Mouse (Mus musculus) bone marrow macrophage, adult 2 months (primary cell): ENCODE measurements around the gene Nodal. TPM values are rescaled to one million over a fixed set of nuclear protein-coding genes. Genes with fewer than 3 reads are reported as not detected.

ENCODE experiments used
- H3K27ac ChIP-seq: 2 replicates; pipeline ENCODE4 v1.5.1; 2012; ENCODE audit warnings: low read depth, low read length; ENCODE audit not compliant: insufficient read depth
- H3K4me1 ChIP-seq: 2 replicates; pipeline ENCODE4 v1.6.1; 2012; ENCODE audit warnings: low read length; ENCODE audit not compliant: control insufficient read depth, insufficient read depth
- H3K4me3 ChIP-seq: 2 replicates; pipeline ENCODE4 v1.5.1; 2012; ENCODE audit warnings: mild to moderate bottlenecking, low read length, moderate library complexity; ENCODE audit not compliant: insufficient read depth
- CTCF ChIP-seq: IDR thresholded peaks from 2 replicates; pipeline ENCODE4 v1.5.1; 2012; ENCODE audit warnings: low read depth, mild to moderate bottlenecking, low read length, moderate library complexity
- POLR2A ChIP-seq: IDR thresholded peaks from 2 replicates; pipeline ENCODE4 v1.6.1; 2012; ENCODE audit warnings: mild to moderate bottlenecking, low read depth, low read length, borderline replicate concordance
- polyA plus RNA-seq: library from polyadenylated mRNA; stranded (reverse); fragments of >200 nt; gene quantifications from 2 replicates; pipeline ENCODE4 v1.2.4, GENCODE M21; 2012; ENCODE audit not compliant: missing spikeins, insufficient read depth, insufficient read length

The Nodal gene
- polyA plus RNA-seq, 1 experiment, result not detected

- Histone ChIP-seq H3K4me3 (no peak overlapping the region), H3K27ac (no peak overlapping the region), H3K4me1 (peaks cover 16% of the 10 kb centered on the region)
- TF ChIP-seq CTCF (no peak), POLR2A (no peak)
These were observed 8.5 kb downstream of the Nodal start for GRCm38 (mm10) chr10:61426251-61426757.

DNA sequence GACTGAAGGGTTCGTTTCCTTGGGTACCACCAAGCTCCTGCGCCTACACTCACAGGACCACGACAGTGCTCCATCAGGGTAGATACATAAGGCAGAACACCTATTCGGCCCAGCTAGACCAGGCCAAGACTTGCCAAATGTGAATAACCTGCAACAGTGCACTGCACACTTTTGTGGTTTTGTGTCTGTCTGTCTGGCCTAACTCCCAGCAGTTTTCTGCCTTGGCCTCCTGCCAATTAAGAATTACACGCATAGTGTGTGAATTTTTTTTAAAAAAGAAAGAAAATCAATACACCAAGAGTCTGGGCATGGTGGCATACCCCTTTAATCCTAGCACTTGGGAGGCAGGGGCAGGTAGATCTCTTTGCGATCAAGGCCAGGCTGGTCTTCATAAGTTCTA, 10.2 kb downstream of the Nodal start:
- peaks cover 13% of the 10 kb centered on the region for H3K4me1 ChIP-seq
- TF ChIP-seq CTCF, result no peak
- no peak for TF ChIP-seq POLR2A

GRCm38 (mm10) chr10:61428416-61428815, 10.6 kb downstream of the Nodal start:
- Histone ChIP-seq H3K4me1 (peaks cover 8% of the 10 kb centered on the region), H3K27ac (no peak overlapping the region), H3K4me3 (no peak overlapping the region)
- TF ChIP-seq POLR2A (no peak), CTCF (no peak)

More for the DNA sequence above, 10.2 kb downstream of the Nodal start:
- no peak overlapping the region for H3K27ac ChIP-seq
- no peak overlapping the region for H3K4me3 ChIP-seq

DNA sequence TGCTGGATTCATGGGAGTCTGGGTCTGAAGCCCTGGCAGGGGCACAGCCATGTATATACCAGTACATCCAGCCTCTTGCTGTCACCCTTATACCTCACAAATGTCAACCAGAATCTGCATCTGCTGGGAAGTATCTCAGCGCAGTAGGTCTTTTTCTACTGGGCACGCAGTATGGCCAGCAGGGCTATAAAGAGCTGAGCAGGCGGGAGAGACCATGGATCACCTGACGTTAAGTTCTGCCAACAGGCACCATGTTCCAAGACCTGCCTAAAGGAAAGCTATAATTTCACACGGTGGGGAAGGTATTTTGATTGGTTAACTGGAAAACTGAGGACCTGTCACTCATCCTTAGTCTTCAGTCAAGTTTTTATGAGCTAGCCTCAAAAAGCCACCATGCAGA, 11.3 kb downstream of the Nodal start:
- Histone ChIP-seq H3K27ac (no peak overlapping the region), H3K4me1 (peaks cover 6% of the 10 kb centered on the region), H3K4me3 (no peak overlapping the region)
- TF ChIP-seq POLR2A, result no peak
- TF ChIP-seq CTCF, result no peak

- no peak overlapping the region for H3K27ac ChIP-seq
- H3K4me3 ChIP-seq, result no peak overlapping the region
- no peaks in the 10 kb centered on the region for H3K4me1 ChIP-seq
- TF ChIP-seq POLR2A, result no peak
- TF ChIP-seq CTCF, result no peak
These were observed 13.6 kb downstream of the Nodal start for GRCm38 (mm10) chr10:61431375-61431774.

DNA sequence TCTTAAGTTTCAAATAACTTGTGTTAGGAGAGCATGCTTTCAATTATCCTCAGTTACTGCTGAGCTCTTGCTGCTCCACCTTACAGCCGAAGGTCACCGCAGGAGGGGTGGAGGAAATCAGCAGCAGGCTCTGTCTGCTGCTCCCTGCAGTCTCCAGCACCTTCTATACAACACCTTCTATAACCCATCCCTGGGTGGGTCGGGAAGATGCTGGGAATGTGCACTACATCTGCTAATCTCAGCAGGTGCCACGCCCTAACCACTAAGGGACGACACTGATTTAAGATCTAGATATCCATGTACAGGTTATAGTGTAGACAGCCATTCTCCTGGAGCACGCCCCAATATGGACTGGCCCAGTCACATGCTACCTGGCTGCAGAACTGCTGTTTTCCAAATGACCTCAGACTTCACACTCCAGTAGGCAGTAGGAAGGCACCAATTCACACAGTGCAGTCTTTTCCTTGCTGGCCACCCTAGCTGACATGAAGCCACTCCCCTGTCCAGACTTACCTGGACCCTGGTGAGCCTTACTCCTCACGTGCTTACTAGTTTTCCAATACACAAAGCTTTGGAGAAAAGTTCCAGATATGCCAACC, 22.5 kb downstream of the Nodal start:
- Histone ChIP-seq H3K4me3 (no peak overlapping the region), H3K4me1 (peaks cover 2% of the 10 kb centered on the region; the same call in 1 of the 2 replicates), H3K27ac (no peak overlapping the region)
- TF ChIP-seq CTCF (no peak), POLR2A (no peak)

DNA sequence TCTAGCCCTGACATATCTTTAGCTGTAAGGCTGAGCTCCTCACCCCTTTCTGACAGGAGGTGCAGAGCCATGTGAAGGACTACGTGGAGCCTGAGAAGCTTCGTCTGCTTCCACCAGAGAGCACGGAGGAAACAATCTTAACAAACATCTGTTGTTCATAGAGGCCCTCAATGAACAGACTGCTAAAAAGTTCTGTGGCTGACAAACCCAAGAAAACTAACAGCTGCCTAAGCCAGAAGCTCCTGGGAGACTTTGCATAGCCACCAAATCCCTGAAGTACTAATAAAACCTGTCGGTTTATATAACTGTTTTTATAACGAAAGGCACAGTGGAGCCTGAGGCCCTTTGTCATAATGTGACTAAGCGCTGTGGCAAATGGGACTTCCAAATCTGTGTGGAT, 25.7 kb downstream of the Nodal start:
- H3K4me3 ChIP-seq, result no peak overlapping the region
- no peak overlapping the region for H3K27ac ChIP-seq
- TF ChIP-seq CTCF, result no peak
- TF ChIP-seq POLR2A, result no peak
- peaks cover 13% of the 10 kb centered on the region for H3K4me1 ChIP-seq

DNA sequence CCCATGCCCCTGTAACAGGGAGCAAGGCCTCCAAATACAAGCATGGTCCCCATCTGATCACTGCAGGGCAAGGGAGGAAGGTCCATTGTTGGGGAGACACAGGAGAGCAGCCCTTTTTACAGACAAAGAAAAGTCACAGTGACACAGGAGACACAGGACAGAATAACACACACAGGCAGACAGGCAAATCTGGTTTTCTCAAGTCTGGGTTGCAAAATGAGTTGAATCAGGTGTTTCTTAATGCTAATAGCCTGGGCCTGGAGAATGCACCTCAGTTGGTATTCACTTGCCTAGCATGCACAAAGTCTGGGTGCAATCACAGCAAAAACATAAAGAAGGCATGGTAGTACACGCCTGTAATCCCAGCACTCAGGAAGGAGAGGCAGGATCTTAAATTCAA, 26.1 kb downstream of the Nodal start:
- Histone ChIP-seq H3K27ac (no peak overlapping the region), H3K4me1 (peaks cover 16% of the 10 kb centered on the region), H3K4me3 (no peak overlapping the region)
- TF ChIP-seq POLR2A, result no peak
- no peak for TF ChIP-seq CTCF

- Histone ChIP-seq H3K4me3 (no peak overlapping the region), H3K27ac (no peak overlapping the region), H3K4me1 (peaks cover 22% of the 10 kb centered on the region)
- TF ChIP-seq POLR2A (no peak), CTCF (no peak)
These were observed 27.2 kb downstream of the Nodal start for GRCm38 (mm10) chr10:61445016-61445415.

DNA sequence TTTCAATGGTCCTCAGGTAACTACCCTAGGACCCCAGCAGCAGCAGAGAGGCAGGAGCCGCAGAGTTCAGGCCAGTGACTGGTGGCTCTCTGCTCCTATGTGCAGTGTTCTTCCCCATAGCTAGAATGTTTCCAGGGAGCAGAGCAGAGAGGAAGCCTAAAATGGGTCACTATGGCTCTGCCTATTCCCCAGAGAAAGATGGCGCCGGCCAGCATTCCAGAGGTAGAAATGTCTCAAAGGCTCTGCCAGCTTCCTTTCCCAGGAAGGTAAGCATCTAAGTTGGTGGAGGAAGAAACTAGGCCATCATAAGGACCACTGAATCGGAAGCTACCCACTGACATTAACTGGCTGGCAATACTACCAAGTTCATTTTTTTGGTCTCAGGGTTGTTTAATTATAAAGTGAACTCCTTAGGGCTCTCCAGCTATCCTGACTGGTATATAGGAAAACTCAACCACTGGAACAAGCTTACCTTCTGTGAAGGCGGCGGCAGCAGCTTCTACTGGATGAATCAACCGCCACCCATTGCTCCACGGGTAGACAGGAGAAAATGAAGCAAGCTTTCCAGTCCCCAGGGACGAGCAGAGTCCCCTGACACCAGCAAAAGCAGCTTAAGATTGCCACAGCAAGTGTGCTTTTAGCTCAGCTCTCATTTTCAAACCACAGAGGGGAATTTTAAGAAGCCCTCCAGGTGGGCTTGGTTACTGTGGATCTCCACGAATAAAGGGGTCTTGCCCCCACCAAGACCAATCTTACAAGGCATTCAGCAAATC, 30.0 kb downstream of the Nodal start:
- TF ChIP-seq POLR2A (no peak), CTCF (no peak)
- H3K4me1 ChIP-seq, result peaks cover 25% of the 10 kb centered on the region
- H3K4me3 ChIP-seq, result no peak overlapping the region
- H3K27ac ChIP-seq, result no peak overlapping the region
